Mouse (Mus musculus) mouse embryonic stem cell (cell line): Measurements from ENCODE around the gene Qtrt1.

Source experiments
- in situ Hi-C, 2 experiments: fragments of 300-500 bp; cut with MboI; formaldehyde crosslinking; loops; 1 replicate in 1 of 2; 3 replicates in 1 of 2; pipeline ENCODE4 v1.14.3; 2019 to 2020; ENCODE audit warnings: low sequenced_read_pairs in 2 of 2, low pct_unique_long_range_greater_than_20kb in 1 of 2, mixed read lengths in 1 of 2; ENCODE audit not compliant: unreplicated experiment in 1 of 2

The Qtrt1 gene

DNA sequence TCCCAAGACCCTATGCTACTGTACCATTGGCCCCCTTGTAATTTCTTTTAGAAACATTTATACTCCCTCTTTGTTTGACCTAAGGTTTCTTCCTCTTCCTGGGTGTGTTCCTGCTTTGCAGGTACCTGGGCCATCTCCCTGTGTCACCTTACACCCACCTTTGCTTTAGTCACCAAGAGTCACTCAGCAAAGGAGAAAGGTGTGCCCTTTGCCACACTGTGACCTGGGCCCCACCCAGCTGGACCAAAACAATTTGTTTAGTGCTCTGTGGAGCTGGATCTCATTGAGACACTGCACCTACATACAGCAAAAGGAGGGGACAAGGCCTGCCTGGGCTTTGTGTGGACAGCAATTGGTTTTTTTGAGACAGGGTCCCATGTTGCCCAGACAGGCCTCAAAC lies 28.8 kb downstream of the Qtrt1 start:
- in situ Hi-C loops: no loop called here

DNA sequence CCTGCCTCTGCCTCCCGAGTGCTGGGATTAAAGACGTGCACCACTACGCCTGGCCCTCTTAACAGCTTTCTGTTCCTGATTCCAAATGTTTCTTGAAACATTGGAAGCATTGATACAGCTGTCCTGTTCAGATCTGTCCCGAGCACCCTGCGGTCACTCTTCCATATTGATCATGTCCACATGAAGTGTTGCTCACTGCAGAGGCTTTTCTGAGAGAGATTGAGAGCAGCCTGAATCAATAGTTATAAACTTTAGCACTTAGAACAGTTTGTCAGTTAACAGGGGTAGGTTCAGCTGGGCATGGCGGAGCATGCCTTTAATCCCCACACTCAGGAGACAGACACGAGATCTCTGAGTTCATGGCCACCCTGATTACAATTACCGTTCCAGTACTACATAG lies 32.2 kb downstream of the Qtrt1 start:
- in situ Hi-C loops: no loop called here

DNA sequence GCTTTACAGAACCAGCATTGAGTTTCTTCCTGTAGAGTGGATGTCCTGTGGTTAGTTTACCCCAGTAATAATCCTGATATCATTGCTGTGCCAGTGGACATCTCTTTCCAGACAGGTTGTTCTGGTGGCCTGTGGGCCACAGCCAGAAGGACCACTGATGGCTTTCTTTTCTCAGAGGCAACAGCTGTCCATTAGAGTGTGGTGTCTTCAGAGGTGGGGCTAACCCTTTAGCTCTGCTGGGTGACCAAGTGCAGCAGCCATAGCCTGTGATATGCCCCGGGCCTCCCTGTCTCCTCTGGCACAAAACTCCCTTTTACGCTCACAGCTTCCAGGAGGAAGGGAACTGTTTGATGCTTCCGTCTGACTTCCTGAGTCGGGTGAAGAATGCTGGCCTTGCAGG lies 32.9 kb downstream of the Qtrt1 start:
- in situ Hi-C loops: no loop called here

GRCm38 (mm10) chr9:21445081-21445744 lies 33.6 kb downstream of the Qtrt1 start:
- in situ Hi-C loops: no loop called here

- in situ Hi-C loops: no loop called here
These were observed 36.1 kb downstream of the Qtrt1 start for GRCm38 (mm10) chr9:21447778-21448177.

DNA sequence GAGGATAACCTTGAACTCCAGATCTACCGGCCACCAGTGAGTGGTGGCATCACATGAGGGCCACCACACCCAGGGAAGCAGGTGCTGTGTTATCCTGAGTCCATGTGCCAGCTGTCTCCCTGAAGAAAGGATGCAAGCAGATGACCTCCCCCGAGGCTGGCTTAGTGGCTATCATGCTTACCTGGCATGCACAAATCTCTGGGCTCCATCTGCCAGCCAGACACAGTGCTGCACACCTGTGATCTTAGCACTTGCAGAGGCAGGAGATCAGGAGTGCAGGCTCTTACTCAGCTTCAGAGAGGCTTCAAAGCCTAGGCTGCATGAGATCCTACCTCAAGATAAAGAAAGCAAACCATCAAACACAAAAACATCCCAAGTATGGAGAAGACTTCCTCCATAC lies 38.1 kb downstream of the Qtrt1 start:
- in situ Hi-C loops: no loop called here

DNA sequence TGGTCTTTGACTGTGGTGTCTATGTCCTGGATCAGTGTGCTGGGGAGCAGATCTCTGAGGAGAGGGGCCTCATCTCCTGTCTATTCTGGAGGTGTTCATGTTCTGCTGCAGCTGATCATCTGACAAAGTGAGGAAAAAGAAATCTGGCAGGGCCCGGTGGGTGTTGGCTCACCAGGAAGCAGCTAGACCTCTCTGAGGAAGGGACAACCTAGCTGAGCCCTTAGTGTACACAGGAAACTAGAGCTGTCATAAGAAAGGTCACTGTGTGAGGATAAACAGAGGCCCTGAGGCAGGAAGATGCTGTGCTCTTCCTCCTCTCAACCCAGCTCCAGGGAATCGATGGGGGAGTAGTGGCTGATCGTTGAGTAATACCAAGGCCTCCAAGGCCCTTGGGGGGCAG lies 38.6 kb downstream of the Qtrt1 start:
- in situ Hi-C loops: no loop called here

DNA sequence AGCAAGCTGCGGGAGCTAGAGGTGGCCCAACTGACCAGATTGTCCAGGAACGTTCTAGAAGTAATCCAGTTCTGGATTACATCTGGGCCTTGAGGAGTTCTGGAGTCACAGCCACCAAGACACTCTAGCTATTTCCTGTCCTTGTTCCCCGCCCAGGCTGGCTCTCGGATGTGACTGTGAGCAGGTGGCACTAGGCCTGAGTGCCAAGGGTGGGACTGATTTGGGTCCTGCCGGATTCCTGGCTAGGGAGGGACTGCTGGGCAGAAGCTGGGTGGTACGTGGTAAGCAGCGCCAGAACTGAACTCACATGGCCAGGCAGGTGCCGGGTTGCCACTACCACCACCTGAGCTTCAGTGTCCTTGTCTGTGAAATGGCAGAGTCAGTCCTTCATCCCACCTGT lies 39.8 kb downstream of the Qtrt1 start:
- in situ Hi-C loops: no loop called here

GRCm38 (mm10) chr9:21451870-21452269 lies 40.2 kb downstream of the Qtrt1 start:
- in situ Hi-C loops: no loop called here

DNA sequence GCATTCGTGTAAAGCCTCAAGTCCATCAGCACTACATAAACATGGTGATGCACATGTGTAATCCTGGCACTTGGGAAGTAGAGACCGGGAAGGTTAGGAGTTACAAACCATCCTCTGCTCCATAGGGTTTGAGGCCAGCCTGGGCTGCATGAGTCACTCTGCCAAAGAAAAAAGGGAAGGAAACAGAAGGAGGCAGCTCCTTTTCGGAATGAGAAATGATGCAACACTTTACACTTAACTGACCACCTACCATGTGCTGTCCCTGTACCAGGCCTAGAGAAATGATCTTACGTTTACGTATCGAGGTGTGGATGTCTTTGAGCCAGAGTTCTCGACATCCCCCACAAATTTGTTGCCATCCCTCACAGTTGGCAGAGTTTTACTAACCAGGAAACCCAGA lies 41.4 kb downstream of the Qtrt1 start:
- in situ Hi-C loops: no loop called here

GRCm38 (mm10) chr9:21453459-21453858 lies 41.8 kb downstream of the Qtrt1 start:
- in situ Hi-C loops: no loop called here

GRCm38 (mm10) chr9:21454556-21454955 lies 42.9 kb downstream of the Qtrt1 start:
- in situ Hi-C loops: no loop called here

DNA sequence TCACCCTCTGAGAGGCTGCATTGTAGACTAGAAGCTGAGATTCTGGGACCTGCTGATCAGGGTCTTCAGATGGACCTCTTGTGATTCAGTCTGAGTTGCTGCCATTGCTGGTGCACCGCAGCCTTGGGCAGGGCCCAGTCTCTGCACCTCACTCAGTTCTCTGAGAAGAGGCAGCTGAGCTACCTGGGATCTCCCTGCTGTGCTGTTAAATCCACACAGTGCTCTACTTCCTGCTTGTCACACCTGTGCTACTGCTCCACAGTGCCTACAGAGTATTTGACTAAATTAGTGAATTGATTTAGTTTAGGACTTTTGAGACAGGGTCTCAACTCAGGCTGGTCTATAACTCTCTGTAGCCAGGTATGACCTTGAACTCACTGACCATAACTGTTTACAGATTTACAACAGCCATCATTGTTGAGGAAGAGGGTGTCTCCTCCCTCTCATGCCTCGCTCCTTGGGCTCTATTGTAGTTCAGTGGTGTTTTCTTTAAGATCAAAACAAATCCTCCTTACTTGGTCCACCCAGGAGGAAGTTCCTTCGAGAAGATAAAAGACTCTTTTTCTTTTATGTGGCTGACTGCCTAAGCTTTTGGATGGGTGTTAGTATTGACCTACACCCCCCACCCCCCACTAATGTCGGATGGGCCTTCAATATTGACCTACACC lies 43.6 kb downstream of the Qtrt1 start:
- in situ Hi-C loops: loop anchor here in 1 of 2 experiments (5.0 kb wide), 1 partner anchor 38 kb away; no protein-coding TSS in a partner anchor

GRCm38 (mm10) chr9:21456246-21456929 lies 44.8 kb downstream of the Qtrt1 start:
- in situ Hi-C loops: loop anchor here in 1 of 2 experiments (5.0 kb wide), 1 partner anchor 39 kb away; no protein-coding TSS in a partner anchor

- in situ Hi-C loops: loop anchor here in 1 of 2 experiments (5.0 kb wide), 1 partner anchor 40 kb away; no protein-coding TSS in a partner anchor
These were observed 45.4 kb downstream of the Qtrt1 start for GRCm38 (mm10) chr9:21456930-21457634.

GRCm38 (mm10) chr9:21458821-21459220 lies 47.2 kb downstream of the Qtrt1 start:
- in situ Hi-C loops: loop anchor here in 1 of 2 experiments (5.0 kb wide), 1 partner anchor 42 kb away; no protein-coding TSS in a partner anchor

DNA sequence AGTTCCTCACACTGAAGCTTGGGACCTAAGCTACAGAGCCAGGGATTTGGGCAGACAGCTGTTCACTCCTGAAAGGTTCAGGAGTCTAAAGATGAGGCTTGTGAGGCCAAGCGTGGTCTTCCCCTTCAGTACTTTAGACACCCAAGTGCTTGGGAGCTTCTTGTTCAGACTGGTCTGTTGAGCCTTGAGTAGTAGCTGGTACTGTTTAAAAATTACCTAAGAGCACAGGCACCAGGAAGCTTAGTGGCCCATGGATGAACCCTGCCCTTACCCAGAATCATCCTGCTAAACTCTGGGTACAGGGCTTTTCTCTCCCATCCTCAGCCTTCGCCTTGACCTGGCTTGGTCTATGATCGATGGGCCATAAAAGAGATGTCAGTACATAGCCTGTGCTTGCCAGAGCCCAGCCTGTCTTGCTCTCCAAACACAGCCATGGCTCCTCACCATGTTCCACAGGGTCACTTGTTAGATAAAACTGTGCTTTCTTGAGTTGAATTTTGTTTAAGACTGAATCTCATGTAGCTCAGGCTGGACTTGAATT lies 48.8 kb downstream of the Qtrt1 start:
- in situ Hi-C loops: no loop called here

DNA sequence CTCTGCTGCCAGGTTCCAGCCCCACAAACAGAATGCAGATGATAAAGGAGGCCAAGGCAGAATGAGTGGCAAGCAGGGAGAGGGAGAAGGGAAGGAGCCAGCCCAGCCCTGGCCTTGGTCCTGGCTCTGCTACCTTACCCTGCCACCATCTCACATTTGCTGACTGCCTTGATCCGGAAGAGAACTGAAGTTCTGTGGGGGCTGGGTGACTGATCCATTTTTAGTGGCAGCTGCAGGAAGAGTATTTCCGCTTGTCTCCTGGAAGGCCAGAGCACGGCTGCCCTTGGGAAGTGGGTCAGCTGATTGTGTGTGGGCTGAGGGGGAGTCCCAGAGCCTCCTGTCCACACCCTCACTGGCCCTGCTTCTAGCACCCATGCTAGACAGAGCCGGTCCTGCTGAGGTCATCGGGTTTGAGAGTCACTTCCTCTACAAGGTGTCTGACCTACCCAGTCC lies 51.5 kb downstream of the Qtrt1 start:
- in situ Hi-C loops: no loop called here
